Mouse (Mus musculus) yolk sac, embryonic 10.5 days (tissue): ENCODE results near the gene Chrm1.
A peak's percentile ranks its signal among the peaks of the same experiment; 100 is the strongest.
"Not testable (repeated sequence)": the region's sequence is repeated elsewhere in the genome, so short reads cannot be mapped to it uniquely, and the experiment has no call there.

Experiments used
- DNase-seq: peaks from one replicate; pipeline ENCODE4 v3.0.0-alpha.2; 2017; ENCODE audit warnings: low spot score

Chrm1 gene

DNA sequence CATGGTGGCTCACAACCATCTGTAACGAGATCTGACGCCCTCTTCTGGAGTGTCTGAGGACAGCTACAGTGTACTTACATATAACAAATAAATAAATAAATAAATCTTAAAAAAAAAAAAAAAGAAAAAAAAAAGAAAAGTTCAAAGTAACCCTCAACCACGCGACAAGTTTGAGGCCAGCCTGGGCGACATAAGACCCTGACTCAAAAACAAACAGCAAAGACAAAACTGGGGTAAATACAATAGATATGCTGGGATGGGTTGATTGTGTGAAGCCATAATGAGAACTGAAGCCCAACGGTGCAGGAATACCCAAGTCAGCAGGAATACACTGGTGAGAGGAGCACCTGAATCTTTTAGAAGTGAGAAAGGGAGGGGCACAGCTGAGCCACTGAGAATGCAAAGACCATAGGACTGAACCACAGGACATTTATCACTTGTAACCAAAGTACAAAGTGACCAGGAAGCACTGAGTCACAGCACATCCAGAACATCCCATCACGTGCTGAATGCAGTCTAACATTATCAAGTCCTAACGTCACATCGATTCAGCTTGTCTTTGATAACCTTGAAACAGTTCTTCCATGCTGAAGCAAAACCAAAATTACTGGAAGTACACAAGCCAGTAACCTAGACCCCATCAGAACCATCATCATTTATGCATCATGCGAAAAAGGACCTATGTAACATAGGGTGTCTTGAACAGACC is 53.3 kb downstream of the Chrm1 start:
- DNase-seq: no peak

DNA sequence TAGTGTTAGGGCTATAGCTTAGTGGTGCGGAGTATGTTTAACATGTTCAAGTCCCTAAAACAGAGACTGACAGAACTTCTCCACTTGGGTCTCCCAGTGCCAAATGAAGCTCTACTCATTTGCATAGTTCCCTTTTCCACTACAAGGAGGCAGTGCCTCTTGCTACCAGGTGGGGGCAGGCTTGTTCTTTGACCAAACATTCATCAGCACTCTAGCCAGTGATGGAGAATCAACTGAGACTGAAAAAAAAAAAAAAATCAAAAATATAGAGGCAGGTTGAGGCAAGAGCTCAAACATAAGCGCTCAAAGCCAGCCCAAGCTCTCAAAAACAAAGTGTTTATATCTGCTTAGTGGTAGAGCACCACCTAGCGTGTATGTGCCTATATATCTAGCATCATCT is 54.8 kb downstream of the Chrm1 start:
- no peak for DNase-seq

DNA sequence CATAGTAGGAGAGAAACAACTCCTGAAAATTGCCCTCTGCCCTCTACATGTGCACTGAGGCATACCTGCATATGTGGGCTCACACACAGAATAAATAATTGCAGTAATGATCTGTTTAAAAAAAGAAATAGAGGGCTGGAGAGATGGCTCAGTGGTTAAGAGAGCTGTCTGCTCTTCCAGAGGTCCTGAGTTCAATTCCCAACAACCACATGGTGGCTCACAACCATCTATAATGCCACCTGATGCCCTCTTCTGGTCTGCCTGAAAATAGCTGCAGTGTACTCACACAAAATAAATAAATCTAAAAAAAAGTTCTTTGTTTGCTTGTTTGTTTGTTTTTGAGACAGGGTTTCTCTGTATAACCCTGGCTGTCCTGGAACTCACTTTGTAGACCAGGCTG is 55.4 kb downstream of the Chrm1 start:
- DNase-seq: not testable (repeated sequence)

DNA sequence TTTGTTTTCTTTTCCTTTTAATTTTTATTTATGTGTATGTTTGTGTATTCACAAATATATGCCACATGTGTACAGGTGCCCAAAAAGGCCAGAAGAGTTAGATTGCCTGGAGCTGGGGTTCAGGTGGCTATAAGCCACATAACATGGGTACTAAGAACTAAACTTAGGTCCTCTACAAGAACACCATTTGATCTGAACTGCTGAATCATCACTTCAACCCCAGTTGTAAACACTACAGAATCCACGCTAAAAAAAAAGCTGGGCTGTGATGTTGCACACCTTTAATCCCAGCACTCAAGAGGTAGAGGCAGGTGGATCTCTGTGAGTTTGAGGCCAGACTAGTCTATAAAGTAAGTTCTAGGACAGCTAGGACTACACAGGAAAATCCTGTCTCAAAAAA is 57.8 kb downstream of the Chrm1 start:
- DNase-seq: no peak

DNA sequence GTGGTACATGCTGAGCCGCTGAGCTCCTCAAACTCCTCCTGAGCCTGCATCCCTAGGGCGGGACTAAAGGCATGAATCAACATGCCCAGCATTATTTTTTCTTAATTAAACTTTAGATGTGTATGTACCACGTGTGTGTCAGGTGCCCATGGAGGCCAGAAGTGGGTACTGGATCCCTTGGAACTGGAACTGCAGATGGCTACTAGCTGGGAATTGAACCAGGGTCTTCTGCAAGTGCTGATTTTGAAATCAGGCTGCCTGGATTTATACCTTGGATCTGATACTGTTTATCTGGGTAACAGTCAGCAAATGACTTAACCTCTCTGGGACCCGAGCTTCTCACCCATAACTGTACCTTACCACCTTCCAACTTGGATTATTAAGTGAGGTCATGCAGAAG is 58.4 kb downstream of the Chrm1 start:
- no peak for DNase-seq

DNA sequence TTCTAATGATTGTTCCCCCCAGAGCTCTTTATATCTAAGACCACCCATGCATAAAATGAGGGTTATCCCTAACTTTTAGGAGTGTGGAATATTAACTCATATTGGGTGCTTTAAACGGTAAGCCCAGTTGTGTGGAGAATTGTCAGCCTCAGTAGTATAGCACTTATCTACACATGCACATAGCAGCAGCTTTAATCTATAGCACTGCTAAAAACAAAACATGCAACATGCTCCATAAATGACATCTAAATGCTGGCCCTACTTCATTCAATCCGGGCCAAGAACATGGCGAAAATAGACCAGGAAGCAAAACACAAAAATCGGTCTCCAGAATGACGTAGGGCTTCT is 58.9 kb downstream of the Chrm1 start:
- no peak for DNase-seq

DNA sequence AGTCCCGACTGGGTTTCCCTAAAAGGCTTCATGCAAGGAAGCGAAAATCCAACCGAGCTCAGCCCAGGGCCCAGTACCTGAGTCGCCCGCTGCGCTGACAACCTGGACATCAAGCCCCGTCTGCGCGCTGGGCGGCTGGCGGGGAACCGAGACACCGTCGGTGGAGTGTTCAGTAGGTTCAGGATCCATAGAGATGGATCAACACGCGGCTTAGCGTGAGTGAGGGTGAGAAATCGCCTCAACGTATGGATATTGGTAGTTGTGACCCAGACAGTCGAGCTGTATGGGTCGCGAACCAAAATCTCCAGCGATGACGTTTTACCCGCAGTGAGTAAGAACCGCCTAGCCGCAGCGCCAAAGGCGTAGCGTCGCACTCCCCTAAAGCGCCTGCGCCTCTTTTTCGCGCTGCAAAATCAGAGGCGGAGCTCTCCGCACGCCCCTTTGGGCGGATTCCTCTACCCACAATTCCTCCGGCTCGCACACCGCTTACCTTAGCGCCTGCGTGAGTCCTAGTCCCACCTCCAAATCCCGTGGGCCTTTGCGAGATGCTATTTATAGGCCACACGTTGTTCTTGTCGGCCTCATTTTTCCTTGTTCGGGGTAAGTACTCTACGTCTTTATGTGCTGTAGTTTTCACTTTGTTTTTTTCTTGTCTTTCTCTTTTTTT is 59.5 kb downstream of the Chrm1 start, which contains the start of gene Slc3a2:
Gene Slc3a2, minus strand, starts transcription at position 463 of the 667 bp plus-strand sequence.
- peak; percentile 97 for DNase-seq

DNA sequence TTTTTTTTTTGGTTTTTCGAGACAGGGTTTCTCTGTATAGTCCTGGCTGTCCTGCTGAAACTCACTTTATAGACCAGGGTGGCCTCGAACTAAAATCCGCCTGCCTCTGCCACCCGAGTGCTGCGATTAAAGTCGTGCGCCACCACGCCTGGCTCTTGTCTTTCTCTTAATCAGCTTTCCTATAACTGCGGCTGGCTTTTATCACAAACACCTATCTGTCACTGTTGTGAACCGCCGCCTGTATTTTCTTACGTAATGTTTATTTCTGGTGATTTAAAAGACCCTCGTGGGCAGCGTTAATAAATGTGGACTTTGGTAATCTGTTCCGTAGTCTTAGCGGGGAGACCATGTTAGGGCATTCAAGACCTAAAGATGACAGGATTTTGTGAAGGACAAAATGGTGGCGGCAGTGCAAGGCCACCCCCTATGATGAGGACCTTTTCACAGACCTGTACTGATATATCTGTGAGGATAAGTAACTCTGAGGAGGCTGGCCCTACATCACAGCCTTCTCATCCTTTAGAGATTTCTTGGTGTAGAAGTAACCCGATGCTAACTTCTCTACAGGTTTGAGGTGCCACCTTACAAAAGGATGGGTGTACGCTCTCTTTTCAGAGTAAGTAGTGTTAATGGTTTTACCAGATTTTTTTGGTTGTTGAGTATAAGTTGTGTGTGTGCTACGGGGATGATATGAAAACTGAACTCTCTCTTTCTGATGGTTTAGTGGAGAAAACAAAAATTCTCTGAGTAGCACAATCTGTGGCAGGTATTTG is 60.2 kb downstream of the Chrm1 start:
- DNase-seq: no peak

DNA sequence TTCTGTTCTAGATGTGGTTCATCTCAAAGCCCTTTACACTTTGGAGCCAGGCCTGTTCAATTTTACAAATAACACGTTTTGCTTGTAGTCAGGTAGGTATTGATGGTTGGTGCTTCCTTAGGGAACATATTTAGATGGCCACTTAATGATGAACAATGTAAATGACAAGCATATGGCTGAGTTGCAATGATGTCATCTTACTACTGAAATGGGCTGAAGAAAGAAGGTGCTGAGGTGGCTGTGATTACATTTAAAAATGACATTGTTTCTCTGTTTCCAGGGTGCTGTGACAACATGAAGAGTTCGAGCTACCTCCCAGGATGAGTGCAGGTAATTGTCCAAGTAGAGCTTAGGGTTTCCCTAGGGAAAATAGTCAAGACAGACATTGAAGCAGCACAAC is 60.8 kb downstream of the Chrm1 start:
- no peak for DNase-seq

DNA sequence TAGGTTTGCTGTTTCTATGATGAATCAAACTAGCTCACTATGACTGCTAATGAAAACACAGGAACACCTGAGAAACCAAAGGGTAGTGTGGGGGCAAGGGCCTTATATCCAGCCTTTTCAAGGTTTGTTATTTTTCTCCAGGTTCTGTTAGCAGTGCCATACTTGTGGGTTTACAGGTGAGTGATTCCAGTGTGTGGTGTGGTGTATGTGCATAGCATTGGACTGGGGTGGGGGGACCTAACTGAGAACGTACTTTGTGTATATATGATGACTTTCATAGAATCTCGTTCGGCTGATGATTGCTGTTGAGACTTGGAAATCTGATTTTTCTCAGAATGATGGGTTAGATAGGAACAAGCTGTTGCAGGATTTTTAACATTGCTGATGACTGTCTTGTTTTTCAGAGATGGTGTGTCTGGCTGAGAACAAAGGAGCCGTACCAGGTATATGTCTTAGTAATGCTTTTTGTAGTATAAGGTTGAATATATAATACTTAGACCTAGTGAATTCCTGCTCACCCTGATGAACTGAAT is 61.6 kb downstream of the Chrm1 start:
- no peak for DNase-seq

DNA sequence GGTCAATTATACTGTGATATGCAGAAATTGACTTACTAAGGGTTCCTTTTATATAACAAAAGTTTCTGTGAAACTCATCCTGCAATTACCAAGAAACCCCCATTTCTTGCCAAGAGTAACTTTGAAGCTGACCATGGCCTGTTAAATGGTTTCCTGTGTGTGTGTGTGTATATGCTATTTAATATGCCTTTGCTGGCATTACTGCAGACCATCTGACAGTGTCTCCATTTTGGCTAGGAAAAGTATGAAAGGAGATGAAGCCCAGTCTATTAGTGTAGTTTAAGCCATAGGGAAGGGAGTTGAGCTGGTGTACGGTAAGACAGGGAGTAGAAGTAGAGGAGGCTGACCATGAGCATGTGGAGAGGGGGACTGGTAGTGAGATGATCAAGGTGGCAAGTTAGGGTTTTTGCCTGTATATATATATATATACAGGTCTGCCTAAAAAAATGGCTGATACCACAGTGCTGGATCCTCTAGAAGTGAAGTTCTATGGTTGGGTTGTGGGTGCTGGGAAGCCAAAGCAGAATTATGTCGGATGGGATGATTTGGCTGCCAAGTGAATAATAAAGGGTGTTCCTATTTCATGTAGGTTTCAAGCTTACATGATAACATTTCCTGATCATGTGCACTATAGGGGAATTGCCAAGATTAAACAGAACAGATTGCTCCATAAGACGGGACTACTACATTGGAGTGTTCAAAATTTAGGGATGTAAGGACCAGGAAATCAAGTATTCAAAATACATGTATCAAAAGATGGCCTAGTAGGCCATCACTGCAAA is 63.2 kb downstream of the Chrm1 start:
- DNase-seq: no peak

DNA sequence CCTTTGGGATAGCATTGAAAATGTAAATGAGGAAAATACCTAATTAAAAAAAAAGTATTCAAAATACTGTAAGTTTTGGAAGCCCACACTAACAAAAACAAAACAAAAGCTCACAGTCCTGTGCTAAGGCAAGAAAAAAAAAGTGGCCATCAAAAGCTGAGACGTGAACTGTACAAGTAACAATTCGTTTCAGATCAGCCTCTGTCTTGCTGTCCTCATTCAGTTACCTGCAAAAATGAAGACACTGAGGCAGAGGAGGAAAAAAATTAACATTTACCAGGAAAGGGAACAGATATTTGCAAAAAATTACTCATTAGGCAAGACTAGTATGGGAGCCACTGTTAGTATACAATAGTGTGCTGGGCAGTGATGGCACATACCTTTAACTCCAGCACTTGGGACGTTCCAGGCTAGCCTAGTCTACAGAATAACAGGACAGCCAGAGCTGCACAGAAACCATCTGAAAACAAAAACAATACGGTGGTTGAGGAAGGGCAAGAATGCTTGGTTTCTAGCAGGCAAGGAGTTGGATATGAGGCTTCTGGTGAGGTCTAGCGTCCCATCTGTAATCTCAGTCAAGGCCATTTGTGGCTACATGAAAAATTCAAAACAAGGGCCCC is 64.0 kb downstream of the Chrm1 start:
- no peak for DNase-seq

DNA sequence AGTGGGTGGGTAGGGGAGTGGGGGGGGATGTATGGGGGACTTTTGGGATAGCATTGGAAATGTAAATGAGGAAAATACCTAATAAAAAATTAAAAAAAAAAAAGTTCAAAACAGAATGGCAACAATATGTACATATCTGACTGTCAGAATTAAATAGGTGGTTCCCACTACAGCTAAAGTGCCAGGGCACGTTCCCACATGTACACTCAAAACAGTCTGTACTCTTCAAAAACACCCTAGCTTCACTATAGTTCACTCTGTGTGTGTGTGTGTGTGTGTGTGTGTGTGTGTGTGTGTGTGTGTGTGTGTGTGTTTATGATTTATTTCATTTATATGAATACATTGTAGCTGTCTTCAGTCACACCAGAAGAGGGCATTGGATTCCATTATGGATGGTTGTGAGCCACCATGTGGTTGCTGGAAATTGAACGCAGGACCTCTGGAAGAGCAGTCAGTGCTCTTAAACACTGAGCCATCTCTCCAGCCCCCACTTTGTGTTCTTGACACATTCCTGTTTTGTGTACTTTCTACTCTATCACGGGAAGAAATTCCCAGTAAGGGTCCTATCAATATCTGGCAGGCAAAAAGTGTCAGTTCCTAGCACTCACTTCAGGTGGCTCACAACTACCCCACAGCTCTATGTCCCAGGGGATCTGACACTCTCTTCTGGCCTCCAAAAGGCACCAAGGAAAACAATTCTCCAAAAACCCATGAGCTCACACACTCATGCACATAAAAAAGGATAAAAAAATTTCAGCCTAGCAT is 64.9 kb downstream of the Chrm1 start:
- not testable (repeated sequence) for DNase-seq
